Mouse (Mus musculus) lung, postnatal 0 days (tissue): Measurements from ENCODE around the gene Gm45021.

Source experiments
- CTCF ChIP-seq: IDR thresholded peaks from 2 replicates; pipeline ENCODE4 v1.5.1; 2016; ENCODE audit warnings: antibody characterized with exemption, mild to moderate bottlenecking
- EP300 ChIP-seq: IDR thresholded peaks from 2 replicates; pipeline ENCODE4 v1.6.1; 2016; ENCODE audit warnings: antibody characterized with exemption, mild to moderate bottlenecking, control low read depth

DNA sequence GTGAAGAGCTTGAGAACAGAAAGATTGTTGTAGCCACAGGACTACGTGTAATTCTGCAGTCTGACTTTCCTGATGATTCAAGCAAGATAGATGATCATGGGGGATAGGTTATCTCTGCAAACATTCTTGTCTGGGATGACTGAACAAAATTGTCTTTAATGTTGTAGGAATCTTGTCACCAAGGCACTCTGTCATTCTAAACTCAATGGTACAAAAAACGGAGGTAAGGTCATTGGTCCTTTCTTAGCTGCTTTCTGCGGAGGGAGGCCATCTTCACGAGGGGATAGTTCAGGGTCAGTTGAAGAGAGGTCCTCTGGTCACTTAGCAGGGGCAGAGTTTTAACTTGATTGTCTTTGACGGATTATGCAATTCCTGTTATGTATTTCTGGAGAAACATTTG, 10.7 kb upstream of the Gm45021 start:
- no peak for TF ChIP-seq EP300
- TF ChIP-seq CTCF: no peak
